Mouse (Mus musculus): ENCODE measurements around the gene Eri2. TPM values are rescaled to one million over a fixed set of nuclear protein-coding genes. Genes with fewer than 3 reads are reported as not detected.

Gene Eri2
- 14.0 TPM in 2 replicates for polyA plus RNA-seq (2012; rRNA removed)
- polyA plus RNA-seq (2014; fragmentation: Nextera tagmentation; extraction: Ambion mirVana), result 21.5 and 25.7 TPM in 2 replicates

GRCm38 (mm10) chr7:119793586-119794250, at the start of gene Eri2, which contains the start of gene Rexo5:
Gene Eri2 (minus strand): TSS chr7:119794058.
Gene Rexo5 (plus strand): TSS chr7:119794006.
- under 1% methylated on average over 52 of the region's 53 CpGs for WGBS
- peak; percentile 93 for DNase-seq (ENCODE audit: low spot score)

GRCm38 (mm10) chr7:119841820-119842449, 48.1 kb upstream of the Eri2 start:
- no peak for ATAC-seq (ENCODE audit: low FRiP score, low read depth)

More at GRCm38 (mm10) chr7:119793586-119794250, at the start of gene Eri2, which contains the start of gene Rexo5:
- 0 out of 2 replicates have a peak, but pooled peaks have one; percentile 18 for TF ChIP-seq POLR2A (IDR thresholded peaks at IDR 0.05; ENCODE audit: borderline replicate concordance, extremely low read depth, insufficient read depth, insufficient read length)
- H3K4me1 ChIP-seq (ENCODE audit: control insufficient read depth, insufficient read depth, low read length), result peaks cover 6% of the 10 kb centered on the region
- peak within 1 kb of the TSS; percentile 72 for H3K9ac ChIP-seq (ENCODE audit: low read depth, low read length, severe bottlenecking)
- peaks cover 14% of the 10 kb centered on the region for H3K36me3 ChIP-seq (ENCODE audit: control insufficient read depth, insufficient read depth, low read length)
- H3K27me3 ChIP-seq (ENCODE audit: control insufficient read depth, insufficient read depth, low read length), result no peaks in the 10 kb centered on the region
- ATAC-seq (ENCODE audit: low FRiP score, low read depth), result peak; percentile 99
- H3K9me3 ChIP-seq (ENCODE audit: control insufficient read depth, low read length), result no peaks in the 10 kb centered on the region
- H3K4me3 ChIP-seq (replicated peaks; ENCODE audit: low read length), result peak within 1 kb of the TSS; percentile 65
- peak within 1 kb of the TSS; percentile 76 for H3K27ac ChIP-seq (replicated peaks; ENCODE audit: low read depth, low read length)
- peak within 1 kb of the TSS; percentile 87 for H3K4me2 ChIP-seq (replicated peaks; ENCODE audit: low read depth, low read length, severe bottlenecking)

GRCm38 (mm10) chr7:119835996-119836777, 42.3 kb upstream of the Eri2 start:
- no peak overlapping the region for H3K4me2 ChIP-seq (replicated peaks; ENCODE audit: low read depth, low read length, severe bottlenecking)
- ATAC-seq (ENCODE audit: low FRiP score, low read depth) (no peak), DNase-seq (ENCODE audit: low spot score) (no peak)
- H3K4me3 ChIP-seq (replicated peaks; ENCODE audit: low read length), result no peak overlapping the region
- H3K27me3 ChIP-seq (ENCODE audit: control insufficient read depth, insufficient read depth, low read length), result no peaks in the 10 kb centered on the region
- no peak overlapping the region for H3K27ac ChIP-seq (replicated peaks; ENCODE audit: low read depth, low read length)
- no peaks in the 10 kb centered on the region for H3K4me1 ChIP-seq (ENCODE audit: control insufficient read depth, insufficient read depth, low read length)
- whole genome bisulfite sequencing, result 97% methylated on average over 4 of the region's 4 CpGs
- no peaks in the 10 kb centered on the region for H3K9me3 ChIP-seq (ENCODE audit: control insufficient read depth, low read length)
- H3K9ac ChIP-seq (ENCODE audit: low read depth, low read length, severe bottlenecking), result no peak overlapping the region
- H3K36me3 ChIP-seq (ENCODE audit: control insufficient read depth, insufficient read depth, low read length), result peaks cover 3% of the 10 kb centered on the region
- no peak for TF ChIP-seq POLR2A (IDR thresholded peaks at IDR 0.05; ENCODE audit: borderline replicate concordance, extremely low read depth, insufficient read depth, insufficient read length)

More at GRCm38 (mm10) chr7:119841820-119842449, 48.1 kb upstream of the Eri2 start:
- Histone ChIP-seq H3K4me3 (replicated peaks; ENCODE audit: low read length) (no peak overlapping the region), H3K4me1 (ENCODE audit: control insufficient read depth, insufficient read depth, low read length) (no peaks in the 10 kb centered on the region), H3K27me3 (ENCODE audit: control insufficient read depth, insufficient read depth, low read length) (no peaks in the 10 kb centered on the region), H3K9me3 (ENCODE audit: control insufficient read depth, low read length) (no peaks in the 10 kb centered on the region), H3K27ac (replicated peaks; ENCODE audit: low read depth, low read length) (no peak overlapping the region), H3K9ac (ENCODE audit: low read depth, low read length, severe bottlenecking) (no peak overlapping the region), H3K36me3 (ENCODE audit: control insufficient read depth, insufficient read depth, low read length) (peaks cover 20% of the 10 kb centered on the region), H3K4me2 (replicated peaks; ENCODE audit: low read depth, low read length, severe bottlenecking) (no peak overlapping the region)
- TF ChIP-seq POLR2A (IDR thresholded peaks at IDR 0.05; ENCODE audit: borderline replicate concordance, extremely low read depth, insufficient read depth, insufficient read length), result no peak
- 87% methylated on average over 4 of the region's 4 CpGs for WGBS
- DNase-seq (ENCODE audit: low spot score), result no peak

DNA sequence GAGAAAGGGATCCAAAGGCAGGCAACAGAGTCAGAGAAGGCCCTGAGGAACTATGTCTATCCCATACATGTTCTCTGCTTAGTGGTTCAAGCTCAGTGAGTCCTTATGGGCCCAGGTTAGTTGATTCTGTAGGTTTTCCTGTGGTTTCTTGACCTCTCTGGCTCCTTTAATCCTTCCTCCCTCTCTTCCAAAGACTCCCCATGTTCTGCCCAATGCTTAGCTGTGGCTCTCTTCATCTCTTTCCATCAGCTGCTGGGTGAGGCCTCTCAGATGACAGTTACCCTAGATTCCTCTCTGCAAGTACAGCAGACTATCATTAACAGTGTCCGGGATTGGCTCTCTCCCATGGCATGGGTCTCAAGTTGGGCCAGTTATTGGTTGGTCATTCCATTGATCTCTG, 41.5 kb upstream of the Eri2 start:
- no peak overlapping the region for H3K9ac ChIP-seq (ENCODE audit: low read depth, low read length, severe bottlenecking)
- peaks cover 3% of the 10 kb centered on the region for H3K36me3 ChIP-seq (ENCODE audit: control insufficient read depth, insufficient read depth, low read length)
- no peak overlapping the region for H3K4me2 ChIP-seq (replicated peaks; ENCODE audit: low read depth, low read length, severe bottlenecking)
- ATAC-seq (ENCODE audit: low FRiP score, low read depth) (no peak), DNase-seq (ENCODE audit: low spot score) (no peak)
- no peaks in the 10 kb centered on the region for H3K27me3 ChIP-seq (ENCODE audit: control insufficient read depth, insufficient read depth, low read length)
- H3K4me1 ChIP-seq (ENCODE audit: control insufficient read depth, insufficient read depth, low read length), result no peaks in the 10 kb centered on the region
- H3K4me3 ChIP-seq (replicated peaks; ENCODE audit: low read length), result no peak overlapping the region
- TF ChIP-seq POLR2A (IDR thresholded peaks at IDR 0.05; ENCODE audit: borderline replicate concordance, extremely low read depth, insufficient read depth, insufficient read length), result no peak
- H3K9me3 ChIP-seq (ENCODE audit: control insufficient read depth, low read length), result no peaks in the 10 kb centered on the region
- H3K27ac ChIP-seq (replicated peaks; ENCODE audit: low read depth, low read length), result no peak overlapping the region
- 100% methylated on average over 1 of the region's 1 CpGs for WGBS

DNA sequence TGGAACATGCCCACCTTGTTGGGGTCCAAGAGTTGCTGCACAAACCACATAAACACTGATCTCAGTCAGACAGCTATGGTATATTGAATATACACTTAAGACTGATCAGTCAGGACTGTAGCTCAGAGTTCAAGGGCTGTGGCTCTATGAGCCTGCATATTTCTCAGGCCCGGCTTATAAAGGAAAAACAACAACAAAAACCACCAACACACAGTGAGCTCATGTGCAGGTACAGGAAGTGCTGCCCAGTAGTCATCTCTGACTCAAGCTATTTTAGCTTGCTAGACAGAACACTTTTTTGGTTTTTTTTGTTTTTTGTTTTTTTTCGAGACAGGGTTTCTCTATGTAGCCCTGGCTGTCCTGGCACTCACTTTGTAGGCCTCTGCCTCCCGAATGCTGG, 14.9 kb upstream of the Eri2 start:
- Histone ChIP-seq H3K36me3 (ENCODE audit: control insufficient read depth, insufficient read depth, low read length) (peaks cover 39% of the 10 kb centered on the region), H3K4me1 (ENCODE audit: control insufficient read depth, insufficient read depth, low read length) (no peaks in the 10 kb centered on the region)
- WGBS, result 91% methylated on average over 3 of the region's 3 CpGs

More for the DNA sequence above, 14.9 kb upstream of the Eri2 start:
- TF ChIP-seq POLR2A (IDR thresholded peaks at IDR 0.05; ENCODE audit: borderline replicate concordance, extremely low read depth, insufficient read depth, insufficient read length), result no peak
- no peak for ATAC-seq (ENCODE audit: low FRiP score, low read depth)
- no peak overlapping the region for H3K27ac ChIP-seq (replicated peaks; ENCODE audit: low read depth, low read length)
- H3K9me3 ChIP-seq (ENCODE audit: control insufficient read depth, low read length), result no peaks in the 10 kb centered on the region
- no peaks in the 10 kb centered on the region for H3K27me3 ChIP-seq (ENCODE audit: control insufficient read depth, insufficient read depth, low read length)
- H3K4me2 ChIP-seq (replicated peaks; ENCODE audit: low read depth, low read length, severe bottlenecking), result no peak overlapping the region
- H3K9ac ChIP-seq (ENCODE audit: low read depth, low read length, severe bottlenecking), result no peak overlapping the region
- DNase-seq (ENCODE audit: low spot score), result no peak
- H3K4me3 ChIP-seq (replicated peaks; ENCODE audit: low read length), result no peak overlapping the region

Data from limb, embryonic 14.5 days (tissue).